ENCODE assay signal across 13 mouse cellular contexts in the genomic region with DNA sequence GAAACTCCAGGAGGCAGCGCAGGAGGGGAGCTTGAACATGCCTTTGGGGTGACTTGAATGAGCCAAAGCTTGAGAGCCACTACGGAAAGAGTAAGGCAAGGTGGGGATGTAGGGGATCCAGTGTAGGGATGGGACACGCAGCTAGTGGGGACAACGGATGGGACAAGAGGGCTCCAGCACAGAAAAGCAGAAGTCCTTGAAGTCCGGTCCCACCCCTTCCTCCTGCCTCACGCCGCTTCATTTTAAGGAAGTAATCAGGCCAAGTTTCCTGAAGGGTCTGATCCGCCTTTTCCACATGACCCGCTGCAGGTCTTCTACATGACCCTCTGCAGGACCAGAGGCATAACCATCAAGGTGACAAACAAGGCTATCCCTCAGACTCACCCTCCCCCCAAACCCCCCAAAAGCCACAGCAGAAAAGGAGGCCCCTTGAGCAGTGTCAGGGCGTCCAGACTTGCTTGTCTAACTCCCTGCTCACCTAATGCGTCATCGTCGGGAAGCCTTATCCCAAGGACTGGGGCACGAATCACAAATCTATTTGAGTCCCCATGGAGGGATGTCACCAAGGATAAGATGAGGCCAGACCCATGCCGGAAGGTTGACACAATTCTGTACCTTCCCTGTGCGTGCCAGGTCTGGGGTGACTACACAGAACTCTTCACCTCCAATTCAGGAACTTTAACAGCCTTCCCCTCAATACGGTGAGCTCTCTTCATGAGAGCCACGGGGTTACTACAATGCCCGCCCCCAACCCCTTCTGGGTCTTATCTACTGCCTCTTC. TPM values are rescaled to one million over a fixed set of nuclear protein-coding genes. Genes with fewer than 3 reads are reported as not detected.
A peak's percentile ranks its signal among the peaks of the same experiment; 100 is the strongest.
DNase-seq lines count a peak whose midpoint lies in the region; ATAC-seq and TF ChIP-seq lines count a peak whose summit lies in the region.
"Had no signal": no experiment of that assay in that cellular context is flagged by ENCODE, and none has a peak within 500 bp of the region (broad histone marks: within the 10 kb centered on the region; RNA-seq: fewer than 3 reads in every experiment).

No protein-coding gene starts in this region.

- 79% methylated on average over 19 of the region's 19 CpGs for WGBS in kidney, embryonic 14.5 days
- WGBS in bone marrow, adult 2 months = 7% methylated on average over 19 of the region's 19 CpGs
- 1% methylated on average over 18 of the region's 19 CpGs for WGBS in macrophage (ENCODE audit: missing documents)

- DNase-seq in kidney, postnatal 36 days = peak; percentile 31 to 35
- peak; percentile 57 to 59 for DNase-seq in B cell, adult 2 months
- DNase-seq in embryo, embryonic 9.5 days (ENCODE audit: extremely low spot score) = no peak
- DNase-seq in T-cell, adult 2 months (ENCODE audit: low spot score) = no peak
- no peak for DNase-seq in thymus, postnatal 10 days (ENCODE audit: low spot score in 2 of 2)
- DNase-seq: cerebellum, adult 8-10 months; layer of hippocampus, adult 9-11 months; right cerebral cortex, postnatal 14 days had no signal

- H3K4me2 ChIP-seq in kidney, embryonic 14.5 days (replicated peaks; ENCODE audit: low read depth, low read length) = no peak overlapping the region
- H3K4me2 ChIP-seq: limb, embryonic 15.5 days had no signal

- H3K4me1 ChIP-seq in kidney, embryonic 14.5 days (ENCODE audit: control insufficient read depth, insufficient read depth, low read length) = peaks cover 48% of the 10 kb centered on the region
- H3K4me1 ChIP-seq in bone marrow, adult 2 months (ENCODE audit: control insufficient read depth, insufficient read depth, low read length) = peaks cover 28% of the 10 kb centered on the region

- H3K9ac ChIP-seq in kidney, embryonic 14.5 days (ENCODE audit: low read depth, low read length) = no peak overlapping the region
- H3K9ac ChIP-seq: limb, embryonic 15.5 days had no signal

- H3K36me3 ChIP-seq in kidney, embryonic 14.5 days (ENCODE audit: control insufficient read depth, insufficient read depth, low read length) = peaks cover 8% of the 10 kb centered on the region
- H3K36me3 ChIP-seq in macrophage (ENCODE audit: inconsistent target) = peaks cover 43% of the 10 kb centered on the region

- peaks cover 84% of the 10 kb centered on the region for H3K79me2 ChIP-seq in macrophage (ENCODE audit: inconsistent target)

- H3K9me3 ChIP-seq in kidney, embryonic 14.5 days (ENCODE audit: control insufficient read depth, low read length) = no peaks in the 10 kb centered on the region
- H3K9me3 ChIP-seq: limb, embryonic 15.5 days had no signal

- no peak for TF ChIP-seq CTCF in bone marrow, adult 2 months (IDR thresholded peaks at IDR 0.05; ENCODE audit: control insufficient read depth, insufficient read depth, low read length)

- no peak overlapping the region for H3K4me3 ChIP-seq in kidney, embryonic 14.5 days (ENCODE audit: low read length)
- peak overlapping the region; percentile 27 for H3K4me3 ChIP-seq in bone marrow, adult 2 months (replicated peaks; ENCODE audit: control insufficient read depth, low read depth, low read length)
- no peak overlapping the region for H3K4me3 ChIP-seq in macrophage (ENCODE audit: inconsistent target)
- H3K4me3 ChIP-seq: limb, embryonic 15.5 days had no signal

- ATAC-seq in kidney, embryonic 14.5 days (ENCODE audit: low FRiP score, low TSS enrichment) = no peak
- ATAC-seq: hindbrain, postnatal 0 days had no signal

- TF ChIP-seq POLR2A in bone marrow, adult 2 months (IDR thresholded peaks at IDR 0.05; ENCODE audit: borderline replicate concordance, control insufficient read depth, low read depth, low read length) = no peak

- H3K27ac ChIP-seq in kidney, embryonic 14.5 days (ENCODE audit: low read depth, low read length) = no peak overlapping the region
- peak overlapping the region; percentile 59 for H3K27ac ChIP-seq in bone marrow, adult 2 months (ENCODE audit: control insufficient read depth, insufficient read depth, low read depth, low read length, poor library complexity)
- peak overlapping the region; percentile 98 for H3K27ac ChIP-seq in macrophage
- H3K27ac ChIP-seq: limb, embryonic 15.5 days had no signal

- H3K27me3 ChIP-seq in kidney, embryonic 14.5 days (ENCODE audit: control insufficient read depth, insufficient read depth, low read length) = no peaks in the 10 kb centered on the region
- H3K27me3 ChIP-seq: limb, embryonic 15.5 days had no signal

RNA-seq across cellular contexts. Expression of a gene that starts 14.2 kb away (rescaled TPM):
- 239 and 329 TPM in 2 replicates for polyA plus RNA-seq in kidney, embryonic 14.5 days (2014; fragmentation: Nextera tagmentation; extraction: Ambion mirVana)
- 90.1 and 247 TPM in 2 replicates for polyA plus RNA-seq in bone marrow, adult 2 months (2011; ENCODE audit: insufficient read depth, insufficient read length, low replicate concordance, missing spikeins)
- total RNA-seq in macrophage (2018; cell fraction: chromatin; rRNA removed) = 100 to 1,000 TPM in 1 of 26 experiments, 10 to 100 TPM in 24, 1 to 10 TPM in 1; 9.6 to 147 (median 49.2) TPM
- total RNA-seq in macrophage (2018; cell fraction: cytosol; rRNA removed) = 100 to 1,000 TPM; 588 to 806 (median 705) TPM
- total RNA-seq in macrophage (2018; cell fraction: nucleus; rRNA removed) = 100 to 1,000 TPM in 24 of 26 experiments, 10 to 100 TPM in 2; 50.1 to 383 (median 147) TPM
- polyA plus RNA-seq in macrophage (2018) = 407 to 941 TPM (median 598 TPM) in 3 replicates

RNA-seq across cellular contexts. Expression of a gene that starts 35.9 kb away (rescaled TPM):
- polyA plus RNA-seq in kidney, embryonic 14.5 days (2014; fragmentation: Nextera tagmentation; extraction: Ambion mirVana) = 13.3 and 13.8 TPM in 2 replicates
- 2.8 and 4.8 TPM in 2 replicates for polyA plus RNA-seq in bone marrow, adult 2 months (2011; ENCODE audit: insufficient read depth, insufficient read length, low replicate concordance, missing spikeins)
- 10 to 100 TPM in 7 of 26 experiments, 1 to 10 TPM in 18, under 1 TPM in 1; 0.70 to 12.8 (median 6.1) TPM for total RNA-seq in macrophage (2018; cell fraction: chromatin; rRNA removed)
- total RNA-seq in macrophage (2018; cell fraction: cytosol; rRNA removed) = 1 to 10 TPM; 1.8 to 9.2 (median 6.8) TPM
- total RNA-seq in macrophage (2018; cell fraction: nucleus; rRNA removed) = 1 to 10 TPM in 25 of 26 experiments, under 1 TPM in 1; 0.93 to 9.8 (median 5.3) TPM
- 2.8 to 6.7 TPM (median 5.1 TPM) in 3 replicates for polyA plus RNA-seq in macrophage (2018)

RNA-seq across cellular contexts. Expression of a gene that starts 47.9 kb away (rescaled TPM):
- polyA plus RNA-seq in kidney, embryonic 14.5 days (2014; fragmentation: Nextera tagmentation; extraction: Ambion mirVana) = 6.4 and 13.0 TPM in 2 replicates
- polyA plus RNA-seq in bone marrow, adult 2 months (2011; ENCODE audit: insufficient read depth, insufficient read length, low replicate concordance, missing spikeins) = 0.88 and 3.2 TPM in 2 replicates
- 10 to 100 TPM in 13 of 26 experiments, 1 to 10 TPM in 13; 3.9 to 19.4 (median 10.4) TPM for total RNA-seq in macrophage (2018; cell fraction: chromatin; rRNA removed)
- total RNA-seq in macrophage (2018; cell fraction: cytosol; rRNA removed) = 10 to 100 TPM in 17 of 26 experiments, 1 to 10 TPM in 9; 4.5 to 18.2 (median 11.5) TPM
- 10 to 100 TPM in 14 of 26 experiments, 1 to 10 TPM in 12; 2.6 to 19.0 (median 10.9) TPM for total RNA-seq in macrophage (2018; cell fraction: nucleus; rRNA removed)
- polyA plus RNA-seq in macrophage (2018) = 9.6 to 10.4 TPM (median 10.1 TPM) in 3 replicates

Comparison
In these comparisons a context has a peak if more than half of its experiments do, and no peak if none do; other contexts are left out.
1. DNase-seq: peak in kidney, postnatal 36 days (2 of 2) and B cell, adult 2 months (2 of 2); none in embryo, embryonic 9.5 days (single experiment), T-cell, adult 2 months (single experiment) and thymus, postnatal 10 days (0 of 2).